Mouse (Mus musculus): ENCODE results near the gene Snd1. TPM values are rescaled to one million over a fixed set of nuclear protein-coding genes. Genes with fewer than 3 reads are reported as not detected.

Gene Snd1
- polyA plus RNA-seq, 1 experiment from 2014 or later, result 39.4 TPM

- no peak overlapping the region for H3K9ac ChIP-seq (ENCODE audit: low read depth, low read length)
- 76% methylated on average over 2 of the region's 2 CpGs for WGBS
These were observed 50.6 kb downstream of the Snd1 start for GRCm38 (mm10) chr6:28525589-28525988.

GRCm38 (mm10) chr6:28527459-28527858 is 52.5 kb downstream of the Snd1 start:
- no peaks in the 10 kb centered on the region for H3K9me3 ChIP-seq (ENCODE audit: control insufficient read depth)
- WGBS, result 93% methylated on average over 10 of the region's 10 CpGs
- no peak overlapping the region for H3K4me3 ChIP-seq (ENCODE audit: low read depth, low read length)
- no peak overlapping the region for H3K27ac ChIP-seq (ENCODE audit: low read depth, low read length)
- peaks cover 51% of the 10 kb centered on the region for H3K36me3 ChIP-seq (ENCODE audit: control insufficient read depth, insufficient read depth)
- H3K27me3 ChIP-seq (replicated peaks; ENCODE audit: control insufficient read depth, insufficient read depth, low read length), result no peaks in the 10 kb centered on the region
- H3K9ac ChIP-seq (ENCODE audit: low read depth, low read length), result no peak overlapping the region
- ATAC-seq, result no peak
- no peaks in the 10 kb centered on the region for H3K4me1 ChIP-seq (replicated peaks; ENCODE audit: control insufficient read depth, insufficient read depth, low read length)
- H3K4me2 ChIP-seq (replicated peaks; ENCODE audit: low read depth), result no peak overlapping the region
- no peak for TF ChIP-seq CTCF (IDR thresholded peaks at IDR 0.05; ENCODE audit: low read depth)

More at GRCm38 (mm10) chr6:28525589-28525988, 50.6 kb downstream of the Snd1 start:
- Histone ChIP-seq H3K27me3 (replicated peaks; ENCODE audit: control insufficient read depth, insufficient read depth, low read length) (no peaks in the 10 kb centered on the region), H3K4me1 (replicated peaks; ENCODE audit: control insufficient read depth, insufficient read depth, low read length) (no peaks in the 10 kb centered on the region), H3K9me3 (ENCODE audit: control insufficient read depth) (no peaks in the 10 kb centered on the region), H3K36me3 (ENCODE audit: control insufficient read depth, insufficient read depth) (peaks cover 57% of the 10 kb centered on the region), H3K4me3 (ENCODE audit: low read depth, low read length) (no peak overlapping the region), H3K4me2 (replicated peaks; ENCODE audit: low read depth) (no peak overlapping the region), H3K27ac (ENCODE audit: low read depth, low read length) (no peak overlapping the region)
- ATAC-seq, result no peak
- TF ChIP-seq CTCF (IDR thresholded peaks at IDR 0.05; ENCODE audit: low read depth), result no peak

- no peak overlapping the region for H3K27ac ChIP-seq (ENCODE audit: low read depth, low read length)
- no peaks in the 10 kb centered on the region for H3K9me3 ChIP-seq (ENCODE audit: control insufficient read depth)
- no peaks in the 10 kb centered on the region for H3K27me3 ChIP-seq (replicated peaks; ENCODE audit: control insufficient read depth, insufficient read depth, low read length)
- H3K4me3 ChIP-seq (ENCODE audit: low read depth, low read length), result no peak overlapping the region
- no peak overlapping the region for H3K4me2 ChIP-seq (replicated peaks; ENCODE audit: low read depth)
- WGBS, result 93% methylated on average over 6 of the region's 6 CpGs
- TF ChIP-seq CTCF (IDR thresholded peaks at IDR 0.05; ENCODE audit: low read depth), result no peak
- no peaks in the 10 kb centered on the region for H3K4me1 ChIP-seq (replicated peaks; ENCODE audit: control insufficient read depth, insufficient read depth, low read length)
- ATAC-seq, result no peak
- H3K9ac ChIP-seq (ENCODE audit: low read depth, low read length), result no peak overlapping the region
- H3K36me3 ChIP-seq (ENCODE audit: control insufficient read depth, insufficient read depth), result peaks cover 48% of the 10 kb centered on the region
These were observed 53.3 kb downstream of the Snd1 start for GRCm38 (mm10) chr6:28528208-28528607.

- no peaks in the 10 kb centered on the region for H3K27me3 ChIP-seq (replicated peaks; ENCODE audit: control insufficient read depth, insufficient read depth, low read length)
- no peak overlapping the region for H3K9ac ChIP-seq (ENCODE audit: low read depth, low read length)
- ATAC-seq, result no peak
- H3K27ac ChIP-seq (ENCODE audit: low read depth, low read length), result no peak overlapping the region
- H3K4me3 ChIP-seq (ENCODE audit: low read depth, low read length), result no peak overlapping the region
- H3K4me2 ChIP-seq (replicated peaks; ENCODE audit: low read depth), result no peak overlapping the region
- no peak for TF ChIP-seq CTCF (IDR thresholded peaks at IDR 0.05; ENCODE audit: low read depth)
- H3K9me3 ChIP-seq (ENCODE audit: control insufficient read depth), result no peaks in the 10 kb centered on the region
- WGBS, result 93% methylated on average over 5 of the region's 5 CpGs
- peaks cover 23% of the 10 kb centered on the region for H3K36me3 ChIP-seq (ENCODE audit: control insufficient read depth, insufficient read depth)
- H3K4me1 ChIP-seq (replicated peaks; ENCODE audit: control insufficient read depth, insufficient read depth, low read length), result no peaks in the 10 kb centered on the region
These were observed 61.5 kb downstream of the Snd1 start for GRCm38 (mm10) chr6:28536464-28536863.

GRCm38 (mm10) chr6:28537851-28538527 is 63.0 kb downstream of the Snd1 start:
- WGBS, result 80% methylated on average over 10 of the region's 10 CpGs
- Histone ChIP-seq H3K9ac (ENCODE audit: low read depth, low read length) (no peak overlapping the region), H3K9me3 (ENCODE audit: control insufficient read depth) (no peaks in the 10 kb centered on the region), H3K27me3 (replicated peaks; ENCODE audit: control insufficient read depth, insufficient read depth, low read length) (no peaks in the 10 kb centered on the region), H3K4me3 (ENCODE audit: low read depth, low read length) (no peak overlapping the region), H3K36me3 (ENCODE audit: control insufficient read depth, insufficient read depth) (peaks cover 19% of the 10 kb centered on the region), H3K27ac (ENCODE audit: low read depth, low read length) (no peak overlapping the region), H3K4me1 (replicated peaks; ENCODE audit: control insufficient read depth, insufficient read depth, low read length) (no peaks in the 10 kb centered on the region), H3K4me2 (replicated peaks; ENCODE audit: low read depth) (no peak overlapping the region)
- ATAC-seq, result no peak
- no peak for TF ChIP-seq CTCF (IDR thresholded peaks at IDR 0.05; ENCODE audit: low read depth)

- TF ChIP-seq CTCF (IDR thresholded peaks at IDR 0.05; ENCODE audit: low read depth), result no peak
- Histone ChIP-seq H3K27me3 (replicated peaks; ENCODE audit: control insufficient read depth, insufficient read depth, low read length) (no peaks in the 10 kb centered on the region), H3K9ac (ENCODE audit: low read depth, low read length) (no peak overlapping the region), H3K4me1 (replicated peaks; ENCODE audit: control insufficient read depth, insufficient read depth, low read length) (no peaks in the 10 kb centered on the region), H3K4me3 (ENCODE audit: low read depth, low read length) (no peak overlapping the region), H3K4me2 (replicated peaks; ENCODE audit: low read depth) (no peak overlapping the region), H3K36me3 (ENCODE audit: control insufficient read depth, insufficient read depth) (peaks cover 18% of the 10 kb centered on the region), H3K27ac (ENCODE audit: low read depth, low read length) (no peak overlapping the region), H3K9me3 (ENCODE audit: control insufficient read depth) (no peaks in the 10 kb centered on the region)
- 80% methylated on average over 6 of the region's 6 CpGs for WGBS
- no peak for ATAC-seq
These were observed 67.4 kb downstream of the Snd1 start for GRCm38 (mm10) chr6:28542298-28542701.
